Mouse (Mus musculus) embryo, embryonic 9.5 days (tissue): ENCODE results near the gene Nudt14.

ENCODE experiments used
- DNase-seq: peaks from one replicate; pipeline ENCODE4 v3.0.0-alpha.2; 2017; ENCODE audit errors: extremely low spot score

Gene Nudt14

GRCm38 (mm10) chr12:112950040-112950760 lies 8.3 kb upstream of the Nudt14 start:
- peak; percentile 90 for DNase-seq

- peak; percentile 39 for DNase-seq
These were observed 5.4 kb upstream of the Nudt14 start for GRCm38 (mm10) chr12:112947307-112947706.

- DNase-seq: no peak
These were observed 1.7 kb upstream of the Nudt14 start for GRCm38 (mm10) chr12:112943669-112944068.

- peak; percentile 29 for DNase-seq
These were observed 658 bp downstream of the Nudt14 start for GRCm38 (mm10) chr12:112941156-112941775.

GRCm38 (mm10) chr12:112940710-112941109 lies 1.2 kb downstream of the Nudt14 start:
- DNase-seq: no peak

GRCm38 (mm10) chr12:112940238-112940637 lies 1.7 kb downstream of the Nudt14 start:
- no peak for DNase-seq

- DNase-seq: peak; percentile 68
These were observed 2.9 kb downstream of the Nudt14 start for GRCm38 (mm10) chr12:112938873-112939565.

GRCm38 (mm10) chr12:112938366-112938765 lies 3.6 kb downstream of the Nudt14 start:
- DNase-seq: no peak

GRCm38 (mm10) chr12:112937906-112938305 lies 4.0 kb downstream of the Nudt14 start:
- no peak for DNase-seq

GRCm38 (mm10) chr12:112932647-112933046 lies 9.3 kb downstream of the Nudt14 start:
- no peak for DNase-seq

- peak; percentile 79 for DNase-seq
These were observed 12.2 kb downstream of the Nudt14 start, which contains the start of gene Jag2 for GRCm38 (mm10) chr12:112929562-112930352. Jag2 (minus strand) TSS chr12:112929776.

GRCm38 (mm10) chr12:112928401-112929241 lies 13.3 kb downstream of the Nudt14 start:
- DNase-seq: peak; percentile 41

GRCm38 (mm10) chr12:112927265-112927664 lies 14.7 kb downstream of the Nudt14 start:
- DNase-seq: no peak

GRCm38 (mm10) chr12:112925950-112926349 lies 16.0 kb downstream of the Nudt14 start:
- DNase-seq: no peak

GRCm38 (mm10) chr12:112922541-112922940 lies 19.4 kb downstream of the Nudt14 start:
- no peak for DNase-seq

- no peak for DNase-seq
These were observed 20.4 kb downstream of the Nudt14 start for GRCm38 (mm10) chr12:112921518-112921917.

GRCm38 (mm10) chr12:112917906-112918305 lies 24.0 kb downstream of the Nudt14 start:
- no peak for DNase-seq

- no peak for DNase-seq
These were observed 24.4 kb downstream of the Nudt14 start for GRCm38 (mm10) chr12:112917486-112917885.

GRCm38 (mm10) chr12:112916698-112917400 lies 25.1 kb downstream of the Nudt14 start:
- no peak for DNase-seq

GRCm38 (mm10) chr12:112915587-112915986 lies 26.3 kb downstream of the Nudt14 start:
- no peak for DNase-seq
